Mouse (Mus musculus) gastrocnemius, adult 18-20 months (tissue): ENCODE results near the gene Adap1. TPM values are rescaled to one million over a fixed set of nuclear protein-coding genes. Genes with fewer than 3 reads are reported as not detected.

Experiments
- DNase-seq: peaks from one replicate; pipeline ENCODE4 v3.0.0; 2021; ENCODE audit warnings: low spot score
- total RNA-seq, 2 experiments: library from RNA; stranded (reverse); gene quantifications; 2 replicates each; pipeline ENCODE4 v1.2.3; 2021

Gene Adap1
- total RNA-seq, 2 experiments from 2014 or later: 0.66 to 1.4 TPM

- no peak for DNase-seq
Observed at GRCm38 (mm10) chr5:139286142-139286941, 39.1 kb downstream of the Adap1 start.

- DNase-seq: no peak
Observed at GRCm38 (mm10) chr5:139285383-139286067, 39.9 kb downstream of the Adap1 start.

GRCm38 (mm10) chr5:139283460-139284180 is 41.8 kb downstream of the Adap1 start:
- no peak for DNase-seq

- DNase-seq: peak; percentile 85
Observed at GRCm38 (mm10) chr5:139282191-139282590, 43.2 kb downstream of the Adap1 start.

GRCm38 (mm10) chr5:139281373-139282112 is 43.9 kb downstream of the Adap1 start:
- no peak for DNase-seq

- DNase-seq: no peak
Observed at GRCm38 (mm10) chr5:139277287-139277686, 48.1 kb downstream of the Adap1 start.

- no peak for DNase-seq
Observed at GRCm38 (mm10) chr5:139271994-139272554, 53.3 kb downstream of the Adap1 start.

GRCm38 (mm10) chr5:139270806-139271521 is 54.5 kb downstream of the Adap1 start:
- DNase-seq: no peak

GRCm38 (mm10) chr5:139267661-139268060 is 57.8 kb downstream of the Adap1 start:
- no peak for DNase-seq

- DNase-seq: no peak
Observed at GRCm38 (mm10) chr5:139261403-139261802, 64.0 kb downstream of the Adap1 start.

- DNase-seq: no peak
Observed at GRCm38 (mm10) chr5:139259853-139260252, 65.6 kb downstream of the Adap1 start.

GRCm38 (mm10) chr5:139258371-139259035 is 66.9 kb downstream of the Adap1 start:
- DNase-seq: no peak

- no peak for DNase-seq
Observed at GRCm38 (mm10) chr5:139257818-139258217, 67.6 kb downstream of the Adap1 start.

GRCm38 (mm10) chr5:139257265-139257664 is 68.2 kb downstream of the Adap1 start:
- DNase-seq: no peak

GRCm38 (mm10) chr5:139256211-139256765 is 69.1 kb downstream of the Adap1 start:
- DNase-seq: no peak

GRCm38 (mm10) chr5:139255777-139256176 is 69.6 kb downstream of the Adap1 start:
- DNase-seq: no peak

- DNase-seq: no peak
Observed at GRCm38 (mm10) chr5:139254938-139255337, 70.5 kb downstream of the Adap1 start.

- no peak for DNase-seq
Observed at GRCm38 (mm10) chr5:139253301-139253741, 72.1 kb downstream of the Adap1 start.

- no peak for DNase-seq
Observed at GRCm38 (mm10) chr5:139252910-139253245, 72.5 kb downstream of the Adap1 start.
